Mouse (Mus musculus) heart, embryonic 10.5 days (tissue): ENCODE results near the gene Bcar3. TPM values are rescaled to one million over a fixed set of nuclear protein-coding genes. Genes with fewer than 3 reads are reported as not detected.

ENCODE experiments used
- DNase-seq: peaks from one replicate; pipeline ENCODE4 v3.0.0-alpha.2; 2017; ENCODE audit warnings: low spot score
- H3K27ac ChIP-seq: fragments of 300-500 bp; sonication (generic); 2 replicates; pipeline ENCODE4 v1.5.1; 2016; ENCODE audit warnings: mild to moderate bottlenecking
- H3K27me3 ChIP-seq: fragments of 300-500 bp; sonication (generic); 2 replicates; pipeline ENCODE4 v1.6.1; 2016; ENCODE audit warnings: mild to moderate bottlenecking; ENCODE audit not compliant: poor library complexity, insufficient read depth, severe bottlenecking
- H3K36me3 ChIP-seq: fragments of 300-500 bp; sonication (generic); 2 replicates; pipeline ENCODE4 v1.6.1; 2016; ENCODE audit warnings: mild to moderate bottlenecking, moderate library complexity
- H3K4me1 ChIP-seq: fragments of 300-500 bp; sonication (generic); 2 replicates; pipeline ENCODE4 v1.6.1; 2016; ENCODE audit warnings: mild to moderate bottlenecking
- H3K4me3 ChIP-seq: fragments of 300-500 bp; sonication (generic); 2 replicates; pipeline ENCODE4 v1.5.1; 2016; ENCODE audit warnings: mild to moderate bottlenecking, moderate library complexity
- H3K9me3 ChIP-seq: fragments of 300-500 bp; sonication (generic); 2 replicates; pipeline ENCODE4 v1.6.1; 2016; ENCODE audit warnings: mild to moderate bottlenecking, moderate library complexity
- WGBS: fragments of 180-500 bp; shearing (Covaris S2); methylation state at CpG from one replicate; pipeline ENCODE4 v1.1.7; 2016; 5-methylcytosine and 5-hydroxymethylcytosine counted together
- polyA plus RNA-seq: library from polyadenylated mRNA; unstranded; fragments of >200 nt; fragmentation: Nextera tagmentation; extraction: Ambion mirVana; gene quantifications from 2 replicates; pipeline ENCODE4 v1.2.1, GENCODE M21; 2016

Gene Bcar3
- polyA plus RNA-seq, 1 experiment from 2014 or later, result 17.0 TPM

DNA sequence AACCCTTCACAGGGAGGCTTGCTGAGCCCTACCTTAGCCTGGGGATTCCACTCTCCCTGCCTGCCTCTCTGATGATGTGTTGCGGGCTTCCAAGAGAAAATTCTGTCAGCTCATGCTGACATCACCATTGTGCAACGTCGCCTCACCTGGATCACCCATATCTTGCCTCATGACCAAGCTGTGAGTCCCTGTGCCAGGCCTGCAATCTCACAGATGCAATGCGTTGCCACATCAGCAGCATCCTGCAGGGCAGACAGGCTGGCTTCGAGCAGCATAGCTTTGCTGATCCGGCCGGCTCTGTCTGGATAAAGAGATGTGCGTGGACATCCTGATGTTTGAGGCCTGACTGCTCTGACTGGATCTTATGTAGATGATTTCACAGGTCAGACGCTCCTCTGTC is 169.2 kb downstream of the Bcar3 start:
- 80% methylated on average over 9 of the region's 9 CpGs for WGBS

DNA sequence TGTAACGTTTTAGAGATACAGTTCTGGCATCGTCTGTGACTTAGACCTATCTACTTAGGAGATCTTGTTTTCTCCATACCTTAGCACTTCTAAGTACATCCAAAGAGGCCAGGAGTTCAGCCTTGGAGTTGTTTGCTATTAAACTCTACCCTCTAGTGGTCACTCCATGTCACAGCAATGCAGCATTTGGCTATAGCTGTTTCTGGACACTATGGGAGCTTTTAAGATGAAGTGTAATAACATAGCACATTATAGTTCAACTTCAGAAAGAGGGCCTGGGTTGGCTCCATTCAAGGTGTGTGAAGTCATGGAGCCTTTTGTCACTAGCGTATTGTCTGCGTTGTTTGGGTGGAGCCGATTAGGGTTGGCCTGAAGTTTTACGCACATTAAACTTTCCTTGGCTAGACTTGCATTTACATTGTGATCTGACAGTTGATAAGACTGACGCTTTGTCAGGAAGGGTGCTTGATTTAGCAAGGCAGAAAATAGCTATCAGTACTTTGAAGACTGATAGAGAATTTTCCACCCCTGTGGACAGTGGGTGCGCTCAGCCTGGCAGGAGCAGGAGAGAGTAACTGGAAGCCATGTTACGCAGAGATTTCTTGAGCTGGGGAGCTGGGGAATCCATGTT is 172.3 kb downstream of the Bcar3 start:
- Histone ChIP-seq H3K9me3 (no peaks in the 10 kb centered on the region), H3K4me3 (no peak overlapping the region), H3K4me1 (peaks cover 18% of the 10 kb centered on the region), H3K27ac (no peak overlapping the region), H3K36me3 (no peaks in the 10 kb centered on the region), H3K27me3 (peaks cover 71% of the 10 kb centered on the region)
- WGBS, result 42% methylated on average over 9 of the region's 9 CpGs
- no peak for DNase-seq

More for the DNA sequence above, 169.2 kb downstream of the Bcar3 start:
- DNase-seq, result no peak
- no peaks in the 10 kb centered on the region for H3K36me3 ChIP-seq
- peaks cover 23% of the 10 kb centered on the region; the same call in 1 of the 2 replicates for H3K4me1 ChIP-seq
- H3K4me3 ChIP-seq, result no peak overlapping the region
- H3K27me3 ChIP-seq, result peaks cover 63% of the 10 kb centered on the region
- no peaks in the 10 kb centered on the region for H3K9me3 ChIP-seq
- H3K27ac ChIP-seq, result no peak overlapping the region

DNA sequence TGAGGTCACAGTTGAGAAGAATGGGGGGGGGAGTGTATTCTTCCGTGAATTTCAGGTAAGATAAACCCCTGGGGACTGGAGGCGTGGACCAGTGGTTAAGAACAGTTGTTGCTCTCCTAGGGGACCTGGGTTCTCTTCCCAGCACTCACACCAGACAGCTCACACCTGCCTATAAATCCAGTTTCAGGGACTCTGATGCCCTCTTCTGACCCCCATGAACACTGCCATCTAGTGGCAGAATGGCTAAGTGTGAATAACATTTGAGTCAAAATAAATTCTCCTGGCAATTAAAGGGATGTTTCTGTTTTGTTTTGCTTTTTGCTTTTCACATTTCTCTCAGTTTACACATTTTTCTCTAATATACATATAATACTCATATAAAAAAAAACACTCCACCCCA is 174.0 kb downstream of the Bcar3 start:
- H3K36me3 ChIP-seq, result no peaks in the 10 kb centered on the region
- peaks cover 8% of the 10 kb centered on the region for H3K4me1 ChIP-seq
- H3K9me3 ChIP-seq, result no peaks in the 10 kb centered on the region
- no peak overlapping the region for H3K4me3 ChIP-seq
- H3K27me3 ChIP-seq, result peaks cover 79% of the 10 kb centered on the region
- no peak overlapping the region for H3K27ac ChIP-seq
- DNase-seq, result no peak
- WGBS, result 63% methylated on average over 2 of the region's 2 CpGs

DNA sequence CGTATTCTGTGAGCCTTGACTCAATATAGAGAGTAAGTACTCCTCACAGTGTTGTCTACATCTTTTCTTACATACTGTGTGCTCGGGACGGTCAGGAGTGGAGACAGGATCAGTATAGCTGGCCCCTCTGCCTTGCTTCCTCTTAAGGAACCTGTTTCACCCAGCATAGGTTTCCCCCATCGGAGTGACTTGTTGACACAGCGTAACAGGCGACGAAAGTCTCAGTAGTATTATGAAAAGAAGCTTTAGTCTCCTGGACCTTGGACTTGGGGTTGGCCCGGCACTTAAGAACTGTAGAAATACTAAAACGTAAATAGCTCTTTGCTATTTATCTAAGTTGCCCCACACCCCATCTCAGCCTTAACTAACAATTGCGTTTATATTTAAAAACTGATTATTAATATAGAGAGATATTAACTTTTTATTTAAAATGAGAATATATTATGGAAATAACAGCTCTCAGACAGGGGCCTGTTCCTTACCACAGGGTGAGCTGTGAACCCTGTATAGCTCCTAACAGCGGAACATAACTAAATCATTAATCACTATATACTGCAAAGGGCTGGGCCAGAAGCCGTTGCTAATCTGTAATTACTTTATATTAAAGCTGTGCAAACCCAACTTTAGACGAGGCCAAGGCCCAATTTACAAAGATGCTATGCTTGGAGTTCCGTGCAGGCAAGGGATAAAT is 176.5 kb downstream of the Bcar3 start:
- 79% methylated on average over 14 of the region's 14 CpGs for WGBS
- Histone ChIP-seq H3K27ac (no peak overlapping the region), H3K4me3 (no peak overlapping the region), H3K4me1 (peaks cover 29% of the 10 kb centered on the region), H3K36me3 (no peaks in the 10 kb centered on the region), H3K27me3 (peaks cover 68% of the 10 kb centered on the region), H3K9me3 (no peaks in the 10 kb centered on the region)
- no peak for DNase-seq

DNA sequence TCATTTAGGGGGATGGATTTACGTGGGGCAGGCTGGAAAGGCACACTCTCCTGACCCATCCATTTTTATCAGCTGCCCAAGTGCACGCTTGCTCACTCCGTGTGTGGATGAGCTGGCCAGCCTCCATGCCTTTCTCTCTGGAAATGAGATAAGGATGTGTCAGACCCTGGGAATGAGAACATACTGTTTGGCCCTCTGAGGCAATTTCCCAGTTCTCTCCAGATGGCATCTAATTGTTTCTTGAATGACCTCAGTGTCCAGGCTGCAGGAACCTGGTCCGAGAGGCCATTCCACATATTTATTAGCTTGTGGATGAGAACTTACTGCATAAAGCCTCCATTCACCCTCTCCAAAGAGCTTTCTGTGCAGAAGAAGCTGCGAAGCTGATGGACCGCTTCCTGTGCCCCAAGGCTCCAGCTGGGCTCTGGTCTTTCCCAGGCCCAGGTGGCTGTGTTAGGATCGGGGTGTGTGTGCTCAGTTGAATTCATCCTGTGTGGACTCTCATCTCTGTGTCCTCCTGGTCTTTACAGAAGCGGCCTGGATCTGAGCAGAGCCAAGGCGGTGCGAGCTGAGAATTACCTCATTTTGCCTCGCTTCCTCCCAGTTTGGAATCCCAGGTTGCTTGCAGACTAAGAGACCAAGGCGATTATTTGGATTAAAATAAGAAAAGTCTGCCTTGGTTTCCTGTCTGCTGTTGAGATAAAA is 177.2 kb downstream of the Bcar3 start:
- no peak overlapping the region for H3K27ac ChIP-seq
- peaks cover 73% of the 10 kb centered on the region for H3K27me3 ChIP-seq
- no peaks in the 10 kb centered on the region for H3K9me3 ChIP-seq
- no peak overlapping the region for H3K4me3 ChIP-seq
- peaks cover 34% of the 10 kb centered on the region for H3K4me1 ChIP-seq
- no peaks in the 10 kb centered on the region for H3K36me3 ChIP-seq
- no peak for DNase-seq
- 47% methylated on average over 12 of the region's 12 CpGs for WGBS

DNA sequence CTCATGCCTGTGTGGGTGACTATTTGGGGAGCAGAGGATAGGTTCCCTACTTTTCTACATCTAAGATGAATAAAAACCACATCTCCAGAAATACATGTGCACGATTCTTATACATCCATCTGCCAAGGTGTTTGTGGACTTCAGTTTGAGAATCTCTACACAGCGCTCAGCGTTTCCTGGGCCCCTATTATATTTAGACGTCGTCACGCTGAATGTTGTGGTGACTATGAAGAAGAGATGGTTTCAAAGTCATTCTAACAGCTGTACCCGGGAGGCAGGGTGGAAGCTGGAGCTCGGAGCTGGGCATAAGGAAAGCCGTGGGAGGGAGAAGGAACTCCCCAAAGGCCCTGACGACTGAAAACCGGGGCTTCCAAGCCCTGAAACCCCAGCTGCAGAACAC is 178.5 kb downstream of the Bcar3 start:
- no peak overlapping the region for H3K27ac ChIP-seq
- peaks cover 42% of the 10 kb centered on the region for H3K4me1 ChIP-seq
- no peaks in the 10 kb centered on the region for H3K9me3 ChIP-seq
- H3K27me3 ChIP-seq, result peaks cover 77% of the 10 kb centered on the region
- H3K36me3 ChIP-seq, result no peaks in the 10 kb centered on the region
- 83% methylated on average over 11 of the region's 11 CpGs for WGBS
- DNase-seq, result no peak
- no peak overlapping the region for H3K4me3 ChIP-seq

DNA sequence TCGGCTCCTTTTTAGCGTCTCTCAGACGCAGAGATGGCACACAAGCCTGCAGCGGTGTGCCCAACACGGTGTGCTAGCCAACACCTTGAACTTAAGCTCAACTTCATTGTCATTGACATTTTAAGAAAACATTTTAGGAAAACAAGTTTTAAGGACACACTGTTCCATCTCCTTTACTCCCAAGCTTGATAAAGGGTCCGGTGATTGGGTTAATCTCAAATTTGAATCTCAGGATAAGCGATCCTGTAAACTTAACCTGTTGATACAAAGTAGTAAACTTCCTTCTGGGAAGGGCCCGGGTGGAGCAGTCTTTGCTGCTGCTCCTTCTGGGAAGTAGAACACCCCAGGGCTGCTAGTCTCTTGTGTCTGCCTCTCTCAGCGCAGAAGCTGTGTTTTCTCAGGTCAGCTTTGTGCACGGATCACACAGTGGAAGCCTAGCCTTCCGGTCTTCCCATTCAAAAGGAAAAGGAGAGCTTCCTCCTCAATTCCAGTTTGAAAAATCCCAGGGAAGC is 179.6 kb downstream of the Bcar3 start:
- no peak for DNase-seq
- peaks cover 83% of the 10 kb centered on the region for H3K27me3 ChIP-seq
- no peaks in the 10 kb centered on the region for H3K9me3 ChIP-seq
- H3K4me3 ChIP-seq, result 0 out of 2 replicates have a peak overlapping the region, but pooled peaks have one; percentile 2
- no peaks in the 10 kb centered on the region for H3K36me3 ChIP-seq
- peaks cover 46% of the 10 kb centered on the region for H3K4me1 ChIP-seq
- no peak overlapping the region for H3K27ac ChIP-seq
- WGBS, result 52% methylated on average over 11 of the region's 11 CpGs

DNA sequence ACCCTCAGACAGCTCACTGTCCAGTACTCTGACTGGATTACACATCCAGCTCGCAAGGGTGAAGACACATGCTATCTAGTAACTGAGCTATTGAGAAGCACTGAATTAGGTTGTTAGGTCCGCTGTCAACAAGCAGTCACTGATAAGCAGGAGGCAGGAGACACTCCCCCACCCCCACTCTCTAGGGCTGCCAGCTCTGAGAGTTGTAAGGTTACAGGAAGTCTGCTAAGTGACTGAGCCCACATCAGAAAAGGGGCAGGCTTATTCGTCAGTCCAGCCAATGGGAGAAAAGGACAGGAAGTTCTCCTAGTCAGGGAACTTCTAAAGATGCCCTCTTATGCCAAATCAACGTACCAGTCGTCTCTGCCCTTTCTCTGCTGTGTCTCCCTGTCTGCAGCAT is 180.1 kb downstream of the Bcar3 start:
- Histone ChIP-seq H3K4me1 (peaks cover 46% of the 10 kb centered on the region), H3K9me3 (no peaks in the 10 kb centered on the region), H3K4me3 (0 out of 2 replicates have a peak overlapping the region, but pooled peaks have one; percentile 2), H3K27me3 (peaks cover 85% of the 10 kb centered on the region), H3K36me3 (no peaks in the 10 kb centered on the region), H3K27ac (peak overlapping the region; percentile 18; the same call in 1 of the 2 replicates)
- WGBS, result 3% methylated on average over 5 of the region's 5 CpGs
- DNase-seq, result peak; percentile 94

DNA sequence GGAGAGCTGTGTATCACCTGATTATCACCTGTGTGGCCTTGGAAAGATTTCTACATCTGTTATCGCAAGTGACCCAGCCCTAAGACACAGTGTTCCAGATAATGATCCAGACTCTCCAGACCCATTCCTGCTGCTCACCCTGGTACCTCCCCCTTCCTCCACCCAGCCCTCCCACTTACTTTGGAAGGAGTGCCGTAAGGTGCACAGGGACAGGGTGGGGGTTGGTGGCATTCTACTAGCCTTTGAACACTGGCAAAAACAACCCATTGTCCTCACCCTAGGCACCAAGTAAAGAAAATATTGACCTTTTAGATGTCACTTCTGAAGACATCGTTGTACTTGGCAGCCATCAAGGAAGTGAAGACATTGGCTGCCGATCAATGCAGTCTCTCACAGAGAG is 180.9 kb downstream of the Bcar3 start:
- Histone ChIP-seq H3K27ac (no peak overlapping the region), H3K4me1 (peaks cover 46% of the 10 kb centered on the region), H3K9me3 (no peaks in the 10 kb centered on the region), H3K4me3 (no peak overlapping the region), H3K27me3 (peaks cover 85% of the 10 kb centered on the region), H3K36me3 (no peaks in the 10 kb centered on the region)
- 43% methylated on average over 4 of the region's 4 CpGs for WGBS
- no peak for DNase-seq

DNA sequence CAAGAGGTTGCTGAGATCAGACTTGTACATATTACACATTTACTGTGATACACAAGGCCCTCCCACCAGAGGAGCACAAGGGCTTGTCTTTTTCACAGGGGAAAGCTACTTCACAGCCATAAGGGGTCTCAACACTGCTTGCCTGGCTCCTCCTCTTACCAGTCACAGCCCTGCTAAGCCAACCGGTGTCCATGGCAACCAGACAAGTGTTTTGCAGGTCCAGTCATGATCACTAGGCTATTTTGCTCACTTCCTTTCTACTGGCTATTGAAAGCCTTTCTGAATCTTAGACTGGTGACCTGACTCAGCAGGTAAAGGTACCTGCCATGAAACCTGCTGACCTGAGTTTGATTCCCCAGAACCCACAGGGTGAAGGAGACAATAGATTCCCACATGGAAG is 181.8 kb downstream of the Bcar3 start:
- H3K27ac ChIP-seq, result no peak overlapping the region
- no peaks in the 10 kb centered on the region for H3K9me3 ChIP-seq
- WGBS, result 50% methylated on average over 1 of the region's 1 CpGs
- peaks cover 86% of the 10 kb centered on the region for H3K27me3 ChIP-seq
- DNase-seq, result no peak
- H3K36me3 ChIP-seq, result no peaks in the 10 kb centered on the region
- H3K4me1 ChIP-seq, result peaks cover 52% of the 10 kb centered on the region
- no peak overlapping the region for H3K4me3 ChIP-seq

DNA sequence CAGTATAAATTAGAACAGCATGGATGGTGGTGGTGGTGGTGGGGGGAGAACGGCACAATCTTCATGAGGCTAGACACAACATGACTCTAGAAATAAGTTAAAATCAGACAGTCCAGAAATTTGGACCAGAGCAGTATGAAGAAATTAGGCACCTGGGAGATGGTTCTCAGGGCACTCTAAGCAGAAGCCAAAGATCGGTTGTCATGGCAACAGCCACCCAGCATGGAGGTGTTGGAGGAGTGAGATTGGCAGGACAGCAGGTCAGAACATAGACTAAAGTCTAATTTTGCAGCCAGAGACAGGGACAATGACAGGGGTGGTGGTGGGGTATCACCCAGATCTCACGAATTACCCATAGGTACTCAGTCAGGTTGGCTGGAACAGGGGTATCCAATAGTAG is 182.7 kb downstream of the Bcar3 start:
- Histone ChIP-seq H3K27me3 (peaks cover 86% of the 10 kb centered on the region), H3K36me3 (no peaks in the 10 kb centered on the region), H3K4me1 (peaks cover 45% of the 10 kb centered on the region), H3K27ac (no peak overlapping the region), H3K9me3 (no peaks in the 10 kb centered on the region), H3K4me3 (no peak overlapping the region)
- WGBS, result 75% methylated on average over 3 of the region's 3 CpGs
- no peak for DNase-seq

DNA sequence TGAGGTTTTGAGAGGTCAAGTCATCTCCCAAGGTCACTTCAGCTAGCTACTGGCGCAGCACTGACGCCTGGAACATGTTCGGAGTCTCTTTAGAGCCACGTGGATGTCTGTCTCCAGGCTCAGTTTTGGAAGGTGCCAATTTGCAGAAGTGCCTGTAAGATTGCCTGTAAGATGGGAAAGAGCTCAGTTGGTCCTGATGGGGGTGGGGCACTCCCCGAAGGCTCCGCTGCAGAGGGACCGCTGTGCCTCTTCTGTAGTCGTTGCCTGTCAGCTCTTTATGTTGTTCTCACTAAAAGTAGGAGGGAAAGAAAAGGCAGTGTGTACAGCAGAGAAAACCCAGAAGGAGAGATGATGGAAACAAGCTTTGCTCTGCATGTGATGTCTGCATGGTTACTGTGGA is 183.6 kb downstream of the Bcar3 start:
- Histone ChIP-seq H3K27ac (no peak overlapping the region), H3K4me1 (peaks cover 50% of the 10 kb centered on the region), H3K27me3 (peaks cover 86% of the 10 kb centered on the region), H3K9me3 (no peaks in the 10 kb centered on the region), H3K4me3 (no peak overlapping the region), H3K36me3 (no peaks in the 10 kb centered on the region)
- DNase-seq, result no peak
- WGBS, result 54% methylated on average over 8 of the region's 8 CpGs

DNA sequence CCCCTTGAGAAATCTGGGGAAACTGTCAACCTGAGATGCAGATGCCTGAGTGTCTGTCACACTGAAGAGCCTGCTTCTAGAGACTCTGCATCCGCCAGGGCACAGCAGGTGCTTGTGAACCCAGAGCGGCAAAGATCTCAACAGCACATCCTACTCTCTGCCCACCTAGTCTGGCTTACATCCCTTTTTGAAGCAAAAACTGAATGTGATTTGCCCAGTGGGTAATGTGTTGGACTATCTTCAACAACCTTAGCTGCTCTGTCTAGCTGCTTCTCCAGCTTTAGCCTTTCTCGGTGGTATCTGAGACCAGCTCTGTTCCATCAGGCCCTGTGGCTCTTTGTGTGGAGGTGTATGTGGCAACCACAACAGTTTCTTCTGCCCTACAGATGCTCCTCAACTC is 184.8 kb downstream of the Bcar3 start:
- no peaks in the 10 kb centered on the region for H3K36me3 ChIP-seq
- no peak overlapping the region for H3K27ac ChIP-seq
- H3K9me3 ChIP-seq, result no peaks in the 10 kb centered on the region
- peaks cover 89% of the 10 kb centered on the region for H3K27me3 ChIP-seq
- DNase-seq, result no peak
- H3K4me3 ChIP-seq, result no peak overlapping the region
- H3K4me1 ChIP-seq, result peaks cover 54% of the 10 kb centered on the region
- WGBS, result 75% methylated on average over 3 of the region's 3 CpGs
